Mouse (Mus musculus) testis, adult 2 months (tissue): ENCODE measurements around the gene 1700001O22Rik. TPM values are rescaled to one million over a fixed set of nuclear protein-coding genes. Genes with fewer than 3 reads are reported as not detected.

ENCODE experiments used
- H3K27ac ChIP-seq: fragments of 200-500 bp; 2 replicates; pipeline ENCODE4 v1.5.1; 2012; ENCODE audit warnings: low read depth, low read length; ENCODE audit not compliant: control insufficient read depth, insufficient read depth
- H3K27me3 ChIP-seq: fragments of 200-500 bp; 2 replicates; pipeline ENCODE4 v1.6.1; 2012; ENCODE audit warnings: mild to moderate bottlenecking, low read length, moderate library complexity; ENCODE audit not compliant: control insufficient read depth, insufficient read depth
- H3K36me3 ChIP-seq: fragments of 200-500 bp; 2 replicates; pipeline ENCODE4 v1.6.1; 2012; ENCODE audit warnings: mild to moderate bottlenecking, low read length; ENCODE audit not compliant: control insufficient read depth, insufficient read depth
- H3K4me1 ChIP-seq: fragments of 200-500 bp; 2 replicates; pipeline ENCODE4 v1.6.1; 2012; ENCODE audit warnings: low read length; ENCODE audit not compliant: control insufficient read depth, insufficient read depth
- H3K4me3 ChIP-seq: fragments of 200-500 bp; 2 replicates; pipeline ENCODE4 v1.5.1; 2012; ENCODE audit warnings: low read depth, mild to moderate bottlenecking, low read length, moderate library complexity, mixed read lengths; ENCODE audit not compliant: control insufficient read depth
- CTCF ChIP-seq: fragments of 200-500 bp; IDR thresholded peaks from 2 replicates; pipeline ENCODE4 v1.5.1; 2012; ENCODE audit warnings: low read depth, mild to moderate bottlenecking, inconsistent platforms, low read length, moderate library complexity; ENCODE audit not compliant: control insufficient read depth, insufficient read depth, insufficient replicate concordance
- POLR2A ChIP-seq: fragments of 200-500 bp; IDR thresholded peaks from 2 replicates; pipeline ENCODE4 v1.6.1; 2012; ENCODE audit warnings: low read depth, mild to moderate bottlenecking, inconsistent platforms, low read length, moderate library complexity; ENCODE audit not compliant: control insufficient read depth
- polyA plus RNA-seq: library from polyadenylated mRNA; depleted of rRNA; stranded (reverse); fragments of >200 nt; gene quantifications from 2 replicates; pipeline ENCODE4 v1.2.3, GENCODE M21; 2012

The 1700001O22Rik gene
- polyA plus RNA-seq, 1 experiment, result 905 TPM

- Histone ChIP-seq H3K36me3 (no peaks in the 10 kb centered on the region; the same call in 1 of the 2 replicates), H3K4me3 (peak overlapping the region; percentile 73), H3K27ac (no peak overlapping the region; the same call in 1 of the 2 replicates), H3K27me3 (no peaks in the 10 kb centered on the region), H3K4me1 (peaks cover 7% of the 10 kb centered on the region; the same call in 1 of the 2 replicates)
- TF ChIP-seq CTCF, result no peak
- TF ChIP-seq POLR2A, result no peak
Observed at GRCm38 (mm10) chr2:30809503-30809902, 6.0 kb upstream of the 1700001O22Rik start.

DNA sequence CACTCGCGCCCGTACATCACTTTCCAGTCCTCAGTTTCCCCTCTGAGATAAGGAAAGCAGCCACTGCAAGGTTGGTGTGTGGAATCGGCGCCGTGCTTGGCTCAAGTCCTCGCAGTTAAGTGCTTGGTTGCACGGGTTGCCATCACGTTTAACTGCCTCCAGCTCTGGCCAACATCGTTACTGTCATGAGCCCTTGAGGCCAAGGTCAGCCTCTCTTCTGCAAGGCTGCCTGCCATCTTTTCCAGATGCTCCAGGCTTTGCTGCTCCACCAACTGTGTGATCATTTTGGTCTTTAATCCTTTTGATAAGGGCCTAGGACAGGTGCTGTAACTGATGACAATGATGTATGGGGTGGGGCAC lies 4.8 kb upstream of the 1700001O22Rik start:
- Histone ChIP-seq H3K36me3 (no peaks in the 10 kb centered on the region; the same call in 1 of the 2 replicates), H3K4me3 (peak overlapping the region; percentile 96), H3K27ac (peak overlapping the region; percentile 97), H3K27me3 (no peaks in the 10 kb centered on the region), H3K4me1 (peaks cover 7% of the 10 kb centered on the region; the same call in 1 of the 2 replicates)
- TF ChIP-seq CTCF (no peak), POLR2A (no peak)

DNA sequence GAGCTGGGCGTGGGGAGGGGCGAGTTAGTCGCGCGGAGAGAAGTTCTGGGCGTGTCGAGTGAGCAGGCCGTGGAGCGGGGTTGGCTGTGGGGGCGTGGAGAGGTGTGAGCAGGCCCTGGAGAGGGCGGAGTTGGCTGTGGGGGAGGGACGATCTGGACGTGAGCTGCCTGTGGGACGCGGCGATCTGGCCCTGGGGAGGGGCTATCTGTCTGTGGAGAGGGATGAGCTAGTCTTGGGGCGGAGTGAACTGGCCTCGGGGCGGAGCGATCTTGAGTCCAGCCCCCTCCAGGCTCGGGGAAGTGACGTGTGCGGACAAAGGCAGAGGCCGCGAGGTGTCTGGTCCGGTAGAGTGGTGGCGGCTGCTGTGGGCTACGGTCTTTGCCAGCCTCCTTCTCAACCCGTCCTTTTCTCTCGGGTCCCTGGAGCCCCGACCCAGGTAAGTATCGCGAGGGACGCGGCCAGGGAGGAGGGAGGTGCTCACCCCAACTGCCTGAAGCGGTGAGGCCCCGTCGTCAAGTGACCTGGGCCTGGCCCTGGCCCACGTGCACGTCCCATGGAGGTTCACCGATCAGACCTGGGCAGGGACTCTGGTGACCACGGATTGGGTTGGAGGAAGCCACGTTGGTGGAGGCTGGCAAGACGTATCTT lies 4.3 kb upstream of the 1700001O22Rik start, which contains the start of gene Ntmt1:
TSS of gene Ntmt1 (plus strand) at position 179 of the 648 bp plus-strand sequence.
- TF ChIP-seq POLR2A, result peak; percentile 97
- TF ChIP-seq CTCF, result no peak
- Histone ChIP-seq H3K27me3 (no peaks in the 10 kb centered on the region), H3K27ac (peak within 1 kb of the TSS; percentile 97), H3K36me3 (no peaks in the 10 kb centered on the region; the same call in 1 of the 2 replicates), H3K4me3 (peak within 1 kb of the TSS; percentile 96), H3K4me1 (peaks cover 7% of the 10 kb centered on the region; the same call in 1 of the 2 replicates)

- TF ChIP-seq CTCF, result no peak
- no peak for TF ChIP-seq POLR2A
- peak overlapping the region; percentile 96 for H3K4me3 ChIP-seq
- H3K27ac ChIP-seq, result peak overlapping the region; percentile 97
- H3K4me1 ChIP-seq, result peaks cover 7% of the 10 kb centered on the region; the same call in 1 of the 2 replicates
- no peaks in the 10 kb centered on the region; the same call in 1 of the 2 replicates for H3K36me3 ChIP-seq
- H3K27me3 ChIP-seq, result no peaks in the 10 kb centered on the region
Observed at GRCm38 (mm10) chr2:30807147-30807647, 3.7 kb upstream of the 1700001O22Rik start.

DNA sequence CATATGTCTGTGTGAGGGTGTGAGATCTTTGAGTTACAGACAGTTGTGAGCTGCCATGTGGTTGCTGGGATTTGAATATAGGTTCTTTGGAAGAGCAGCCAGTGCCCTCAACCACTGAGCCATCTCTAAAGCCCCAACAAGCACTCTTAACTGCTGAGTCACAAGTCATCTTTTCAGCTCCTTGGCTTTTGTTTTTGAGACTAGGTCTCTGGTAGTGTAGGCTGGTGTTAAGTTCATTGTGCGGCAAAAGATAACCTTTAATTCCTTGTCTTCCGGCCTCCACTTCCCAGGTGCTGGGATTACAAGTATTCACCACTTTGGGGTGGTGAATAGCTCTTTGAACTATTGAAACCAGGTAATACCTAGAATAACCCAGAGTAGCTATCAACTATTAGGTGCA lies 2.5 kb upstream of the 1700001O22Rik start:
- Histone ChIP-seq H3K27ac (no peak overlapping the region), H3K36me3 (no peaks in the 10 kb centered on the region; the same call in 1 of the 2 replicates), H3K27me3 (no peaks in the 10 kb centered on the region), H3K4me1 (peaks cover 13% of the 10 kb centered on the region), H3K4me3 (peak overlapping the region; percentile 96)
- TF ChIP-seq CTCF (no peak), POLR2A (no peak)

GRCm38 (mm10) chr2:30801067-30801852 lies 2.2 kb downstream of the 1700001O22Rik start:
- Histone ChIP-seq H3K27me3 (no peaks in the 10 kb centered on the region), H3K27ac (no peak overlapping the region), H3K4me1 (peaks cover 13% of the 10 kb centered on the region), H3K4me3 (peak overlapping the region; percentile 74), H3K36me3 (no peaks in the 10 kb centered on the region)
- peak; percentile 47; the same call in 1 of the 2 replicates for TF ChIP-seq POLR2A
- no peak for TF ChIP-seq CTCF

DNA sequence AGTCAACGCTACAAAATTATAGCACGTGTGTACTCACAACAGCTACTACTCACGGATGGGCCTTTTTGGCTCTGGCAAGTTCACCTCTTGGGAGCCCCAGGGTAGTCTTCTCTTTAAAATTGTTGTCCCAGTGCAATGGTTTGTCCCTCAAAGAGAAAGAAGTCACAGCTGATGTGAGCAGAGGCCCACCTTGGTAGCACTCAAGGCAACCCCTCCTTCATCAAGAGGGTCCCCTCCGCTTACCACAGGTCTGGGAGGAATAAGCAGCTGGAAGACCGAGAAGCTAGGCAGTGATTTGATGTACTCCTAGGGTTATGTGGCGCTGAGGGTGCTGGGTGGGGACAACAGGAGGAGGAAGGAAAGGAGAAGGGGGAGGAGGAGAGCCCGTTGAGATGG lies 2.8 kb downstream of the 1700001O22Rik start:
- Histone ChIP-seq H3K36me3 (no peaks in the 10 kb centered on the region), H3K4me3 (peak overlapping the region; percentile 74), H3K27me3 (no peaks in the 10 kb centered on the region), H3K4me1 (peaks cover 18% of the 10 kb centered on the region), H3K27ac (no peak overlapping the region)
- TF ChIP-seq CTCF (no peak), POLR2A (no peak; the same call in 1 of the 2 replicates)
